Mouse (Mus musculus): Measurements from ENCODE around the gene Col27a1. TPM values are rescaled to one million over a fixed set of nuclear protein-coding genes. Genes with fewer than 3 reads are reported as not detected.

Col27a1 gene
- total RNA-seq, 2 experiments from 2014 or later, result 3.1 to 3.9 TPM

- DNase-seq (ENCODE audit: low spot score in 2 of 2), result no peak
Measured at GRCm38 (mm10) chr4:63258096-63258495, 44.3 kb downstream of the Col27a1 start.

- no peak for DNase-seq (ENCODE audit: low spot score in 2 of 2)
Measured at GRCm38 (mm10) chr4:63259066-63259465, 45.3 kb downstream of the Col27a1 start.

GRCm38 (mm10) chr4:63260506-63260905, 46.7 kb downstream of the Col27a1 start:
- no peak for DNase-seq (ENCODE audit: low spot score in 2 of 2)

- no peak for DNase-seq (ENCODE audit: low spot score in 2 of 2)
Measured at GRCm38 (mm10) chr4:63262941-63263340, 49.1 kb downstream of the Col27a1 start.

GRCm38 (mm10) chr4:63266276-63266675, 52.5 kb downstream of the Col27a1 start:
- no peak for DNase-seq (ENCODE audit: low spot score in 2 of 2)

GRCm38 (mm10) chr4:63267121-63267520, 53.3 kb downstream of the Col27a1 start:
- no peak for DNase-seq (ENCODE audit: low spot score in 2 of 2)

GRCm38 (mm10) chr4:63267586-63267985, 53.8 kb downstream of the Col27a1 start:
- DNase-seq (ENCODE audit: low spot score in 2 of 2), result no peak

GRCm38 (mm10) chr4:63268777-63269176, 55.0 kb downstream of the Col27a1 start:
- DNase-seq (ENCODE audit: low spot score in 2 of 2), result no peak

- no peak for DNase-seq (ENCODE audit: low spot score in 2 of 2)
Measured at GRCm38 (mm10) chr4:63274516-63274915, 60.7 kb downstream of the Col27a1 start.

GRCm38 (mm10) chr4:63275251-63275650, 61.4 kb downstream of the Col27a1 start:
- no peak for DNase-seq (ENCODE audit: low spot score in 2 of 2)

- DNase-seq (ENCODE audit: low spot score in 2 of 2), result no peak
Measured at GRCm38 (mm10) chr4:63276571-63276970, 62.8 kb downstream of the Col27a1 start.

GRCm38 (mm10) chr4:63278821-63279220, 65.0 kb downstream of the Col27a1 start:
- no peak for DNase-seq (ENCODE audit: low spot score in 2 of 2)

GRCm38 (mm10) chr4:63281694-63282093, 67.9 kb downstream of the Col27a1 start:
- DNase-seq (ENCODE audit: low spot score in 2 of 2), result no peak

GRCm38 (mm10) chr4:63283319-63283718, 69.5 kb downstream of the Col27a1 start:
- DNase-seq (ENCODE audit: low spot score in 2 of 2), result no peak

GRCm38 (mm10) chr4:63286034-63286433, 72.2 kb downstream of the Col27a1 start:
- DNase-seq (ENCODE audit: low spot score in 2 of 2), result no peak

GRCm38 (mm10) chr4:63288497-63288896, 74.7 kb downstream of the Col27a1 start:
- DNase-seq (ENCODE audit: low spot score in 2 of 2), result no peak

- DNase-seq (ENCODE audit: low spot score in 2 of 2), result peak; percentile 30 to 64
Measured at GRCm38 (mm10) chr4:63290081-63290480, 76.3 kb downstream of the Col27a1 start.

- peak; percentile 93 for DNase-seq (ENCODE audit: low spot score in 2 of 2)
Measured at GRCm38 (mm10) chr4:63291075-63291474, 77.3 kb downstream of the Col27a1 start.

- DNase-seq (ENCODE audit: low spot score in 2 of 2), result no peak
Measured at GRCm38 (mm10) chr4:63291658-63292057, 77.9 kb downstream of the Col27a1 start.

- DNase-seq (ENCODE audit: low spot score in 2 of 2), result no peak
Measured at GRCm38 (mm10) chr4:63295641-63296040, 81.8 kb downstream of the Col27a1 start.

GRCm38 (mm10) chr4:63296263-63296662, 82.5 kb downstream of the Col27a1 start:
- DNase-seq (ENCODE audit: low spot score in 2 of 2), result no peak

GRCm38 (mm10) chr4:63296876-63297275, 83.1 kb downstream of the Col27a1 start:
- DNase-seq (ENCODE audit: low spot score in 2 of 2), result no peak

GRCm38 (mm10) chr4:63298191-63298590, 84.4 kb downstream of the Col27a1 start:
- no peak for DNase-seq (ENCODE audit: low spot score in 2 of 2)

- DNase-seq (ENCODE audit: low spot score in 2 of 2), result no peak
Measured at GRCm38 (mm10) chr4:63302641-63303040, 88.8 kb downstream of the Col27a1 start.

Measured in layer of hippocampus, postnatal 10 days (tissue).